Mouse (Mus musculus) MEL (cell line): ENCODE data around the gene Prdm11. TPM values are rescaled to one million over a fixed set of nuclear protein-coding genes. Genes with fewer than 3 reads are reported as not detected.

Experiments used
- DNase-seq: peaks from one replicate; pipeline ENCODE4 v3.0.0; 2011; ENCODE audit warnings: low read depth, low spot score
- H3K27ac ChIP-seq: 2 replicates; pipeline ENCODE4 v1.5.1; 2012; ENCODE audit warnings: low read depth, mild to moderate bottlenecking, control low read depth, low read length, moderate library complexity; ENCODE audit not compliant: control insufficient read depth
- H3K27me3 ChIP-seq, 2 experiments: fragments of 150-350 bp in 1 of 2; sonication (generic) in 1 of 2; 2 replicates each; pipeline ENCODE4 v1.6.1; 2012; ENCODE audit warnings: low read length in 2 of 2, mild to moderate bottlenecking in 2 of 2, improper control_type of control experiment in 1 of 2, moderate library complexity in 1 of 2; ENCODE audit not compliant: insufficient read depth in 2 of 2, control insufficient read depth in 1 of 2
- H3K36me3 ChIP-seq, 2 experiments: 2 replicates each; pipeline ENCODE4 v1.6.1; 2012 to 2014; ENCODE audit warnings: low read length in 2 of 2, improper control_type of control experiment in 1 of 2, inconsistent platforms in 1 of 2, mild to moderate bottlenecking in 1 of 2; ENCODE audit not compliant: insufficient read depth in 2 of 2, control insufficient read depth in 1 of 2
- H3K4me1 ChIP-seq, 2 experiments: fragments of 150-350 bp in 1 of 2; sonication (generic) in 1 of 2; 2 replicates each; pipeline ENCODE4 v1.6.1; 2012; ENCODE audit warnings: low read length in 2 of 2, improper control_type of control experiment in 1 of 2, mild to moderate bottlenecking in 1 of 2; ENCODE audit not compliant: insufficient read depth in 2 of 2, control insufficient read depth in 1 of 2
- H3K4me3 ChIP-seq, 2 experiments: fragments of 150-350 bp in 1 of 2; sonication (generic) in 1 of 2; 2 replicates each; pipeline ENCODE4 v1.5.1; 2012; ENCODE audit warnings: low read depth in 2 of 2, low read length in 2 of 2, mild to moderate bottlenecking in 2 of 2, moderate library complexity in 2 of 2, control low read depth in 1 of 2, improper control_type of control experiment in 1 of 2; ENCODE audit not compliant: control insufficient read depth in 1 of 2, insufficient read depth in 1 of 2
- H3K79me2 ChIP-seq: 2 replicates; pipeline ENCODE4 v1.6.1; 2012; ENCODE audit warnings: mild to moderate bottlenecking, low read length, moderate library complexity; ENCODE audit not compliant: control insufficient read depth, poor library complexity, insufficient read depth
- H3K9ac ChIP-seq: 2 replicates; pipeline ENCODE4 v1.6.1; 2012; ENCODE audit warnings: low read depth, mild to moderate bottlenecking, control low read depth, low read length, moderate library complexity; ENCODE audit not compliant: control insufficient read depth, poor library complexity, severe bottlenecking
- H3K9me3 ChIP-seq: fragments of 150-350 bp; sonication (generic); replicated peaks from 2 replicates; pipeline ENCODE4 v1.6.1; 2012; ENCODE audit warnings: mild to moderate bottlenecking, low read length, improper control_type of control experiment, moderate library complexity; ENCODE audit not compliant: insufficient read depth
- BHLHE40 ChIP-seq: IDR thresholded peaks from 2 replicates; pipeline ENCODE4 v1.6.1; 2012; ENCODE audit warnings: low read depth, mild to moderate bottlenecking, inconsistent platforms, low read length, improper control_type of control experiment, borderline replicate concordance
- CHD1 ChIP-seq: IDR thresholded peaks from 2 replicates; pipeline ENCODE4 v1.6.1; 2012; ENCODE audit warnings: low read depth, mild to moderate bottlenecking, inconsistent platforms, low read length, improper control_type of control experiment
- CTCF ChIP-seq, 3 experiments: IDR thresholded peaks in 2 of 3; conservative IDR thresholded peaks in 1 of 3; 2 replicates each; pipeline ENCODE4 v1.5.1; 2011 to 2012; ENCODE audit warnings: low read length in 3 of 3, low read depth in 2 of 3, mild to moderate bottlenecking in 2 of 3, improper control_type of control experiment in 1 of 3, inconsistent platforms in 1 of 3, mixed read lengths in 1 of 3, moderate library complexity in 1 of 3; ENCODE audit not compliant: control insufficient read depth in 1 of 3, insufficient read depth in 1 of 3, poor library complexity in 1 of 3, severe bottlenecking in 1 of 3
- E2F4 ChIP-seq: IDR thresholded peaks from 2 replicates; pipeline ENCODE4 v1.6.1; 2011; ENCODE audit warnings: low read depth, low read length, improper control_type of control experiment, borderline replicate concordance
- ELF1 ChIP-seq: IDR thresholded peaks from 2 replicates; pipeline ENCODE4 v1.6.1; 2014; ENCODE audit warnings: low read depth, mild to moderate bottlenecking, inconsistent platforms, low read length, improper control_type of control experiment, moderate library complexity
- HCFC1 ChIP-seq: IDR thresholded peaks from 2 replicates; pipeline ENCODE4 v1.6.1; 2012; ENCODE audit warnings: low read depth, mild to moderate bottlenecking, inconsistent platforms, low read length, improper control_type of control experiment, moderate library complexity
- JUND ChIP-seq: IDR thresholded peaks from 2 replicates; pipeline ENCODE4 v1.6.1; 2011; ENCODE audit warnings: low read depth, mild to moderate bottlenecking, improper control_type of control experiment, low read length
- MAFK ChIP-seq: IDR thresholded peaks from 2 replicates; pipeline ENCODE4 v1.6.1; 2011; ENCODE audit warnings: low read depth, mild to moderate bottlenecking, low read length, improper control_type of control experiment, borderline replicate concordance
- MAX ChIP-seq: IDR thresholded peaks from 2 replicates; pipeline ENCODE4 v1.6.1; 2011; ENCODE audit warnings: low read length, improper control_type of control experiment
- MAZ ChIP-seq: IDR thresholded peaks from 2 replicates; pipeline ENCODE4 v1.6.1; 2012; ENCODE audit warnings: low read depth, mild to moderate bottlenecking, inconsistent platforms, low read length, improper control_type of control experiment
- MEF2A ChIP-seq: IDR thresholded peaks from 2 replicates; pipeline ENCODE4 v1.6.1; 2014; ENCODE audit warnings: low read depth, mild to moderate bottlenecking, inconsistent platforms, low read length, improper control_type of control experiment; ENCODE audit not compliant: poor library complexity, insufficient replicate concordance, severe bottlenecking; ENCODE audit errors: extremely low read depth
- MXI1 ChIP-seq: IDR thresholded peaks from 2 replicates; pipeline ENCODE4 v1.6.1; 2011; ENCODE audit warnings: mild to moderate bottlenecking, low read depth, low read length, improper control_type of control experiment
- MYC ChIP-seq: IDR thresholded peaks from 2 replicates; pipeline ENCODE4 v1.6.1; 2011; ENCODE audit warnings: low read depth, mild to moderate bottlenecking, low read length, improper control_type of control experiment, moderate library complexity
- NRF1 ChIP-seq: IDR thresholded peaks from 2 replicates; pipeline ENCODE4 v1.6.1; 2014; ENCODE audit warnings: low read depth, mild to moderate bottlenecking, inconsistent platforms, low read length, improper control_type of control experiment, moderate library complexity; ENCODE audit not compliant: poor library complexity, insufficient read depth, severe bottlenecking
- POLR2AphosphoS2 ChIP-seq: IDR thresholded peaks from 2 replicates; pipeline ENCODE4 v1.6.1; 2011; ENCODE audit warnings: low read length, improper control_type of control experiment
- RCOR1 ChIP-seq: IDR thresholded peaks from 2 replicates; pipeline ENCODE4 v1.6.1; 2012; ENCODE audit warnings: low read depth, mild to moderate bottlenecking, inconsistent platforms, low read length, improper control_type of control experiment
- SIN3A ChIP-seq: IDR thresholded peaks from 2 replicates; pipeline ENCODE4 v1.6.1; 2012; ENCODE audit warnings: low read length, improper control_type of control experiment, inconsistent platforms
- TAL1 ChIP-seq: IDR thresholded peaks from 2 replicates; pipeline ENCODE4 v1.6.1; 2012; ENCODE audit warnings: mild to moderate bottlenecking, inconsistent platforms, low read length, moderate library complexity, mixed read lengths
- TBP ChIP-seq: IDR thresholded peaks from 2 replicates; pipeline ENCODE4 v1.8.0; 2011; ENCODE audit warnings: low read depth, low read length, improper control_type of control experiment
- UBTF ChIP-seq: IDR thresholded peaks from 2 replicates; pipeline ENCODE4 v1.6.1; 2012; ENCODE audit warnings: low read depth, mild to moderate bottlenecking, inconsistent platforms, low read length, improper control_type of control experiment, moderate library complexity, borderline replicate concordance; ENCODE audit not compliant: insufficient read depth
- USF1 ChIP-seq: IDR thresholded peaks from 2 replicates; pipeline ENCODE4 v1.6.1; 2014; ENCODE audit warnings: low read depth, mild to moderate bottlenecking, inconsistent platforms, low read length, improper control_type of control experiment, moderate library complexity
- ZC3H11A ChIP-seq: IDR thresholded peaks from 2 replicates; pipeline ENCODE4 v1.6.1; 2012; ENCODE audit warnings: low read depth, mild to moderate bottlenecking, inconsistent platforms, low read length, improper control_type of control experiment
- ZKSCAN1 ChIP-seq: IDR thresholded peaks from 2 replicates; pipeline ENCODE4 v1.6.1; 2012; ENCODE audit warnings: low read depth, mild to moderate bottlenecking, inconsistent platforms, low read length, improper control_type of control experiment, moderate library complexity
- ZMIZ1 ChIP-seq: IDR thresholded peaks from 2 replicates; pipeline ENCODE4 v1.6.1; 2012; ENCODE audit warnings: low read depth, mild to moderate bottlenecking, inconsistent platforms, low read length, improper control_type of control experiment, moderate library complexity
- ZNF384 ChIP-seq: IDR thresholded peaks from 2 replicates; pipeline ENCODE4 v1.6.1; 2012; ENCODE audit warnings: low read depth, mild to moderate bottlenecking, inconsistent platforms, low read length, improper control_type of control experiment
- polyA plus RNA-seq, 2 experiments: library from polyadenylated mRNA; stranded (reverse) in 1 of 2; unstranded in 1 of 2; fragments of >175 nt in 1 of 2; fragments of >200 nt in 1 of 2; gene quantifications; 2 replicates each; pipeline versions ENCODE4 v1.2.1 to v1.2.4; 2012; ENCODE audit warnings: low replicate concordance in 2 of 2, low read depth in 1 of 2; ENCODE audit not compliant: insufficient read length in 2 of 2, insufficient read depth in 1 of 2, missing spikeins in 1 of 2
- total RNA-seq: library from RNA; depleted of rRNA; stranded (reverse); fragments of 300-350 nt; gene quantifications from 2 replicates; pipeline ENCODE4 v1.2.3, GENCODE M21; 2012

Gene Prdm11
- total and polyA plus RNA-seq, 3 experiments: 5.5 to 9.2 TPM; not detected in 1

GRCm38 (mm10) chr2:93027713-93028112 is 18.3 kb downstream of the Prdm11 start:
- H3K27ac ChIP-seq: no peak overlapping the region
- TF ChIP-seq USF1 (no peak), RCOR1 (no peak), MAZ (no peak), MYC (no peak), TBP (no peak)
- no peaks in the 10 kb centered on the region for H3K9me3 ChIP-seq
- no peaks in the 10 kb centered on the region for H3K36me3 ChIP-seq
- DNase-seq: no peak
- no peaks in the 10 kb centered on the region for H3K27me3 ChIP-seq
- no peaks in the 10 kb centered on the region for H3K79me2 ChIP-seq
- H3K4me1 ChIP-seq: no peaks in the 10 kb centered on the region
- H3K9ac ChIP-seq: no peak overlapping the region
- no peak overlapping the region for H3K4me3 ChIP-seq

- TF ChIP-seq JUND (no peak), ZC3H11A (no peak), E2F4 (no peak), MYC (no peak), NRF1 (no peak), CHD1 (no peak), SIN3A (no peak), ZKSCAN1 (no peak), RCOR1 (no peak), ELF1 (no peak), ZMIZ1 (no peak)
- Histone ChIP-seq H3K27me3 (no peaks in the 10 kb centered on the region), H3K9ac (no peak overlapping the region), H3K4me3 (no peak overlapping the region), H3K36me3 (no peaks in the 10 kb centered on the region), H3K27ac (no peak overlapping the region), H3K79me2 (no peaks in the 10 kb centered on the region), H3K4me1 (no peaks in the 10 kb centered on the region), H3K9me3 (no peaks in the 10 kb centered on the region)
- DNase-seq: no peak
These were observed 21.5 kb downstream of the Prdm11 start for GRCm38 (mm10) chr2:93024431-93024830.

GRCm38 (mm10) chr2:93018854-93019253 is 27.1 kb downstream of the Prdm11 start:
- Histone ChIP-seq H3K9me3 (no peaks in the 10 kb centered on the region), H3K9ac (no peak overlapping the region), H3K4me1 (no peaks in the 10 kb centered on the region), H3K4me3 (no peak overlapping the region), H3K27me3 (no peaks in the 10 kb centered on the region), H3K36me3 (peaks cover 0 to 2% of the 10 kb centered on the region in 2 experiments; a peak in 1 of 4 replicates), H3K27ac (no peak overlapping the region), H3K79me2 (no peaks in the 10 kb centered on the region; the same call in 1 of the 2 replicates)
- no peak for DNase-seq
- no peak for TF ChIP-seq ZNF384
- TF ChIP-seq MAZ: no peak
- no peak for TF ChIP-seq MAX
- no peak for TF ChIP-seq UBTF
- no peak for TF ChIP-seq CTCF (IDR thresholded peaks at IDR 0.05 in 2 of 3, conservative IDR thresholded peaks at IDR 0.05 in 1 of 3; ENCODE audit: control insufficient read depth in 1 of 3, insufficient read depth in 1 of 3, low read depth in 2 of 3, low read length in 3 of 3, poor library complexity in 1 of 3, severe bottlenecking in 1 of 3)
- no peak for TF ChIP-seq MAFK
- TF ChIP-seq TAL1: no peak
- TF ChIP-seq E2F4: no peak
- no peak for TF ChIP-seq SIN3A
- no peak for TF ChIP-seq ELF1
- TF ChIP-seq JUND: no peak
- no peak for TF ChIP-seq POLR2AphosphoS2
- TF ChIP-seq ZC3H11A: no peak
- no peak for TF ChIP-seq BHLHE40
- TF ChIP-seq HCFC1: no peak
- TF ChIP-seq USF1: no peak
- TF ChIP-seq MXI1: no peak
- TF ChIP-seq MEF2A: no peak
